Mouse (Mus musculus) erythroblast, embryonic 14.5 days (primary cell): ENCODE data around the gene Aff3. TPM values are rescaled to one million over a fixed set of nuclear protein-coding genes. Genes with fewer than 3 reads are reported as not detected.

ENCODE experiments used
- H3K27me3 ChIP-seq: 2 replicates; pipeline ENCODE4 v1.6.1; 2012; ENCODE audit warnings: inconsistent platforms; ENCODE audit not compliant: control insufficient read depth
- H3K36me3 ChIP-seq: 2 replicates; pipeline ENCODE4 v1.6.1; 2012; ENCODE audit warnings: mild to moderate bottlenecking, inconsistent platforms; ENCODE audit not compliant: control insufficient read depth
- H3K4me1 ChIP-seq: 2 replicates; pipeline ENCODE4 v1.6.1; 2012; ENCODE audit warnings: inconsistent platforms; ENCODE audit not compliant: control insufficient read depth
- H3K4me3 ChIP-seq: replicated peaks from 2 replicates; pipeline ENCODE3; 2012; ENCODE audit warnings: moderate library complexity, mild to moderate bottlenecking, inconsistent platforms
- H3K9me3 ChIP-seq: 2 replicates; pipeline ENCODE4 v1.6.1; 2012; ENCODE audit warnings: low read length, inconsistent platforms, mixed read lengths; ENCODE audit not compliant: control insufficient read depth
- GATA1 ChIP-seq: IDR thresholded peaks from 2 replicates; pipeline ENCODE4 v1.6.1; 2012; ENCODE audit warnings: low read length, inconsistent platforms, mixed read lengths
- TAL1 ChIP-seq: IDR thresholded peaks from 3 replicates; pipeline ENCODE4 v1.6.1; 2012; ENCODE audit warnings: low read length, inconsistent platforms, mixed read lengths
- polyA plus RNA-seq: library from polyadenylated mRNA; stranded (reverse); fragments of >175 nt; gene quantifications from 2 replicates; pipeline ENCODE4 v1.2.3, GENCODE M21; 2012

The Aff3 gene
- polyA plus RNA-seq, 1 experiment = 0.02 TPM

- Histone ChIP-seq H3K36me3 (no peaks in the 10 kb centered on the region), H3K4me1 (no peaks in the 10 kb centered on the region), H3K4me3 (no peak overlapping the region), H3K27me3 (no peaks in the 10 kb centered on the region), H3K9me3 (no peaks in the 10 kb centered on the region)
- no peak for TF ChIP-seq GATA1
- TF ChIP-seq TAL1 = no peak
These were observed 297.2 kb downstream of the Aff3 start for GRCm38 (mm10) chr1:38367404-38368080.

GRCm38 (mm10) chr1:38363856-38364255, 300.9 kb downstream of the Aff3 start:
- H3K9me3 ChIP-seq = no peaks in the 10 kb centered on the region
- no peak for TF ChIP-seq TAL1
- no peak overlapping the region for H3K4me3 ChIP-seq
- no peaks in the 10 kb centered on the region for H3K27me3 ChIP-seq
- H3K4me1 ChIP-seq = peaks cover 2% of the 10 kb centered on the region; the same call in 1 of the 2 replicates
- H3K36me3 ChIP-seq = no peaks in the 10 kb centered on the region

GRCm38 (mm10) chr1:38362275-38362674, 302.5 kb downstream of the Aff3 start:
- Histone ChIP-seq H3K36me3 (no peaks in the 10 kb centered on the region), H3K9me3 (no peaks in the 10 kb centered on the region), H3K4me1 (peaks cover 2% of the 10 kb centered on the region; the same call in 1 of the 2 replicates), H3K27me3 (no peaks in the 10 kb centered on the region), H3K4me3 (no peak overlapping the region)
- TF ChIP-seq GATA1 (no peak), TAL1 (no peak)

GRCm38 (mm10) chr1:38358797-38359349, 305.9 kb downstream of the Aff3 start:
- Histone ChIP-seq H3K36me3 (no peaks in the 10 kb centered on the region), H3K4me3 (no peak overlapping the region), H3K9me3 (no peaks in the 10 kb centered on the region), H3K4me1 (peaks cover 2% of the 10 kb centered on the region; the same call in 1 of the 2 replicates), H3K27me3 (no peaks in the 10 kb centered on the region)
- TF ChIP-seq TAL1 (no peak), GATA1 (no peak)

GRCm38 (mm10) chr1:38357933-38358796, 306.6 kb downstream of the Aff3 start:
- Histone ChIP-seq H3K4me1 (peaks cover 2% of the 10 kb centered on the region; the same call in 1 of the 2 replicates), H3K4me3 (no peak overlapping the region), H3K9me3 (no peaks in the 10 kb centered on the region), H3K36me3 (no peaks in the 10 kb centered on the region), H3K27me3 (no peaks in the 10 kb centered on the region)
- TF ChIP-seq TAL1 (no peak), GATA1 (no peak)

- no peaks in the 10 kb centered on the region for H3K27me3 ChIP-seq
- TF ChIP-seq GATA1 (no peak), TAL1 (no peak)
- H3K36me3 ChIP-seq = no peaks in the 10 kb centered on the region
- no peak overlapping the region for H3K4me3 ChIP-seq
- no peaks in the 10 kb centered on the region for H3K9me3 ChIP-seq
- no peaks in the 10 kb centered on the region for H3K4me1 ChIP-seq
These were observed 310.2 kb downstream of the Aff3 start for GRCm38 (mm10) chr1:38354585-38354984.

GRCm38 (mm10) chr1:38347346-38347745, 317.4 kb downstream of the Aff3 start:
- Histone ChIP-seq H3K9me3 (no peaks in the 10 kb centered on the region), H3K36me3 (no peaks in the 10 kb centered on the region), H3K4me3 (no peak overlapping the region), H3K27me3 (no peaks in the 10 kb centered on the region), H3K4me1 (no peaks in the 10 kb centered on the region)
- TF ChIP-seq TAL1 (no peak), GATA1 (no peak)

- TF ChIP-seq GATA1 (no peak), TAL1 (no peak)
- Histone ChIP-seq H3K36me3 (no peaks in the 10 kb centered on the region), H3K4me3 (no peak overlapping the region), H3K9me3 (no peaks in the 10 kb centered on the region), H3K4me1 (no peaks in the 10 kb centered on the region), H3K27me3 (no peaks in the 10 kb centered on the region)
These were observed 330.5 kb downstream of the Aff3 start for GRCm38 (mm10) chr1:38334206-38334605.

GRCm38 (mm10) chr1:38332919-38333318, 331.8 kb downstream of the Aff3 start:
- H3K36me3 ChIP-seq = no peaks in the 10 kb centered on the region
- no peaks in the 10 kb centered on the region for H3K27me3 ChIP-seq
- no peaks in the 10 kb centered on the region for H3K4me1 ChIP-seq
- no peaks in the 10 kb centered on the region for H3K9me3 ChIP-seq
- TF ChIP-seq GATA1 (no peak), TAL1 (no peak)
- H3K4me3 ChIP-seq = no peak overlapping the region
